Mouse (Mus musculus) midbrain, embryonic 14.5 days (tissue): Measurements from ENCODE around the gene Sgcg. TPM values are rescaled to one million over a fixed set of nuclear protein-coding genes. Genes with fewer than 3 reads are reported as not detected.

Experiments
- ATAC-seq: fragments of 200-750 bp; cut with Nextera tagmentation; 2 replicates; pipeline ENCODE4 v1.8.0; 2017; ENCODE audit warnings: moderate number of reproducible peaks, moderate library complexity; ENCODE audit not compliant: low FRiP score, low TSS enrichment
- DNase-seq: peaks from one replicate; pipeline ENCODE4 v3.0.0-alpha.2; 2015
- H3K27ac ChIP-seq: fragments of 300-500 bp; sonication (generic); replicated peaks from 2 replicates; pipeline ENCODE4 v1.5.1; 2014; ENCODE audit warnings: mild to moderate bottlenecking, low read depth, low read length, moderate library complexity
- H3K27me3 ChIP-seq: fragments of 300-500 bp; sonication (generic); 2 replicates; pipeline ENCODE4 v1.6.1; 2014; ENCODE audit warnings: low read length, control low read depth, mixed read lengths; ENCODE audit not compliant: control insufficient read depth, insufficient read depth
- H3K36me3 ChIP-seq: fragments of 300-500 bp; sonication (generic); 2 replicates; pipeline ENCODE4 v1.6.1; 2014; ENCODE audit warnings: low read length, control low read depth; ENCODE audit not compliant: control insufficient read depth, insufficient read depth
- H3K4me1 ChIP-seq: fragments of 300-500 bp; sonication (generic); 2 replicates; pipeline ENCODE4 v1.6.1; 2014; ENCODE audit warnings: mild to moderate bottlenecking, antibody characterized with exemption, low read length, control low read depth; ENCODE audit not compliant: control insufficient read depth, insufficient read depth
- H3K4me2 ChIP-seq: fragments of 300-500 bp; sonication (generic); 2 replicates; pipeline ENCODE4 v1.6.1; 2014; ENCODE audit warnings: mild to moderate bottlenecking, low read length, moderate library complexity
- H3K4me3 ChIP-seq: fragments of 300-500 bp; sonication (generic); replicated peaks from 2 replicates; pipeline ENCODE4 v1.5.1; 2014; ENCODE audit warnings: low read depth, low read length
- H3K9ac ChIP-seq: fragments of 300-500 bp; sonication (generic); replicated peaks from 2 replicates; pipeline ENCODE4 v1.6.1; 2014; ENCODE audit warnings: mild to moderate bottlenecking, low read length, moderate library complexity
- H3K9me3 ChIP-seq: fragments of 300-500 bp; sonication (generic); 2 replicates; pipeline ENCODE4 v1.6.1; 2016; ENCODE audit warnings: low read length, control low read depth, mixed read lengths; ENCODE audit not compliant: control insufficient read depth
- WGBS: fragments of 180-500 bp; shearing (Covaris S2); extraction: QIAGEN DNeasy Blood & Tissue Kit; methylation state at CpG from one replicate; pipeline ENCODE4 v1.1.7; 2014; 5-methylcytosine and 5-hydroxymethylcytosine counted together
- polyA plus RNA-seq: library from polyadenylated mRNA; unstranded; fragments of >200 nt; fragmentation: Nextera tagmentation; extraction: Ambion mirVana; gene quantifications from 2 replicates; pipeline ENCODE4 v1.2.1, GENCODE M21; 2014

Sgcg gene
- polyA plus RNA-seq, 1 experiment from 2014 or later: not detected

DNA sequence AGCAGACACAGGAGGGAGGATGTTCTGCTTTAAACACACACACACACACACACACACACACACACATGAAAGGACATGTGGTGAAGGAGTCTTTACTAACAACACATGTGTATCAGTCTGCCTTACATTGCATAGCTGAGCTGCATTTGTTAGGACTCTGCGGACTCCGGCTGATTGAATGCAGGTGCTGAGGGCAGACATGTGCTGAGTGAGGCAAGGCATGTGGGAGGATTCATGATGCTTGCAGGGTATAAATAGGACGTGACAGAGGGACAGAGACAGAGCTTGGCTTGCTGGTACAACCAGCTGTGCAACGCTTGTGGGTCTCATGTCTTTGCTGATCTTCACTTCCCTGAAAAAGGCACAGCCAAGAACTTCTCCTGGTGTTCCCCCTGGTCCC, 34.5 kb downstream of the Sgcg start:
- H3K36me3 ChIP-seq: no peaks in the 10 kb centered on the region
- no peak for ATAC-seq
- H3K9me3 ChIP-seq: no peaks in the 10 kb centered on the region
- WGBS: 82% methylated on average over 4 of the region's 4 CpGs
- DNase-seq: no peak
- H3K27ac ChIP-seq: no peak overlapping the region
- no peaks in the 10 kb centered on the region for H3K4me1 ChIP-seq
- H3K4me3 ChIP-seq: no peak overlapping the region
- H3K27me3 ChIP-seq: no peaks in the 10 kb centered on the region
- H3K9ac ChIP-seq: no peak overlapping the region
- H3K4me2 ChIP-seq: no peak overlapping the region

DNA sequence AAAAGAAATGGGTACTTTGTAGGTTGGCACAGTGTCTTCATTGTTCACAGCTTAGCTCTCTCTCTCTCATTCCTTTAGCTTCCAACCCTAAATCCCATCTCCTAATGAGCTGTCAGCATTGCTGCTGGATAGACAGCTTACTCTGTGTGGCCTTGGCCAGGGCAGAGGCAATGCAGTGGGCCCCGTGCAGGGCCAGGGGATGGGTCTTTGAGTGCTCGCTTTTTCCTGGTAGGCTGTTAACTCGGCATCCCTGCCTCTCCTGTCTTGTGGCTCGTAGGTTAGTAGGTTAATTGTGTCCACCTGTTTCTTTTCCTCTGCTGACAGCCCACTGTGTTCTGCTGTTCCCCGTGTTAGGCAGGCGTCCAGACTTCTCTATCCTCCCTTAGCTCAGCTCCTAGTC, 35.8 kb downstream of the Sgcg start:
- no peak overlapping the region for H3K27ac ChIP-seq
- H3K4me3 ChIP-seq: no peak overlapping the region
- H3K9me3 ChIP-seq: no peaks in the 10 kb centered on the region
- H3K4me1 ChIP-seq: no peaks in the 10 kb centered on the region
- no peaks in the 10 kb centered on the region for H3K27me3 ChIP-seq
- DNase-seq (peak; percentile 4), ATAC-seq (no peak)
- no peaks in the 10 kb centered on the region for H3K36me3 ChIP-seq
- H3K4me2 ChIP-seq: no peak overlapping the region
- WGBS: 64% methylated on average over 6 of the region's 6 CpGs
- no peak overlapping the region for H3K9ac ChIP-seq

DNA sequence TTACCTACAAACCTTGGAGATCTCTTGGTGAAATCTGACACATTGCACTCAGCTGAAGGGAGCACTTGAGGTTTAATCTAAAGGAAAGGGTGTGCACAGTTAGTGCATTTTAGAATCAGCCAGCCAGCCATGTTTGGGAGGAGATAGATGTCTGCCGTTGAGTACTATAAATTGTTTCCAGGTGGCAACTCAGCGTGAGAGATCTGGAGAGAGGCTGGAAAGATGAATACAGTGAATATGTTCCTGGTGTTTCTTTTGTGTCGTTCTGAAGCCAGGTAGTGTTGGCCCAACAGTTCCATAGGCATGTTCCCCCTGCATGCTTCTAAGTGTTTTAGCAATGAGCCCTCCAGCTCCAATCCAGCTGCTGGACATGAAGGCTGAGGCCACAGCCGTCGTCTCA, 37.1 kb downstream of the Sgcg start:
- H3K4me1 ChIP-seq: no peaks in the 10 kb centered on the region
- H3K27me3 ChIP-seq: no peaks in the 10 kb centered on the region
- no peak for ATAC-seq
- H3K36me3 ChIP-seq: no peaks in the 10 kb centered on the region
- no peak overlapping the region for H3K4me2 ChIP-seq
- no peak for DNase-seq
- no peaks in the 10 kb centered on the region for H3K9me3 ChIP-seq
- no peak overlapping the region for H3K9ac ChIP-seq
- 92% methylated on average over 5 of the region's 5 CpGs for WGBS
- no peak overlapping the region for H3K27ac ChIP-seq
- H3K4me3 ChIP-seq: no peak overlapping the region

DNA sequence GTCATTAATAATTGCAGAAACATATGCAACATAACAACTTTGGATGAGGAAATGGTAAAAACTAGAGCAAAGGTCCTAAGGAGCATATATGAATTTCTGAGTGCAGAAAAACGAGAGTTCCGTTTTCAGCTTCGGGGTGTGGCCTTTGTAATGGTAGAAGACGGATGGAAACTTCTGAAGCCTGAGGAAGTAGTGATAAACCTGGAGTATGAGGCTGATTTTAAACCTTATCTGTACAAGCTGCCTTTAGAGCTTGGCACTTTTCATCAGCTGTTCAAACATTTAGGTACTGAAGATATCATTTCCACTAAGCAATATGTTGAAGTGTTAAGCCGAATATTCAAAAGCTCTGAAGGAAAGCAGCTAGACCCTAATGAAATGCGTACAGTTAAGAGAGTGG, 46.5 kb downstream of the Sgcg start:
- DNase-seq (no peak), ATAC-seq (no peak)
- no peaks in the 10 kb centered on the region for H3K9me3 ChIP-seq
- H3K27me3 ChIP-seq: no peaks in the 10 kb centered on the region
- no peak overlapping the region for H3K4me3 ChIP-seq
- no peaks in the 10 kb centered on the region for H3K4me1 ChIP-seq
- H3K36me3 ChIP-seq: peaks cover 74% of the 10 kb centered on the region
- no peak overlapping the region for H3K9ac ChIP-seq
- no peak overlapping the region for H3K27ac ChIP-seq
- H3K4me2 ChIP-seq: no peak overlapping the region
- 98% methylated on average over 6 of the region's 6 CpGs for WGBS

DNA sequence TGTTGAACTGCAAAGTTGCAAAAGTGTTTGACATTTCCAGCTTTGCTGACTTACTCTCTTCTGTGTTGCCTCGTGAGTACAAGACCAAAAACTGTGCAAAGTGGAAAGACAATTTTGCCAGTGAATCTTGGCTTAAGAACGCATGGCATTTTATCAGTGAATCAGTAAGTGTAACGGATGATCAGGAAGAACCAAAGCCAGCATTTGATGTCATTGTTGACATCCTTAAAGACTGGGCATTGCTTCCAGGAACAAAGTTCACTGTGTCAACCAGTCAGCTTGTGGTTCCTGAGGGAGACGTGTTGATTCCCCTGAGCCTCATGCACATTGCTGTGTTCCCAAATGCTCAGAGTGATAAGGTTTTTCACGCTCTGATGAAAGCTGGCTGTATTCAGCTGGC, 48.2 kb downstream of the Sgcg start:
- Histone ChIP-seq H3K27ac (no peak overlapping the region), H3K4me1 (no peaks in the 10 kb centered on the region), H3K9ac (no peak overlapping the region), H3K4me2 (no peak overlapping the region), H3K36me3 (peaks cover 88% of the 10 kb centered on the region), H3K9me3 (peaks cover 9% of the 10 kb centered on the region; the same call in 1 of the 2 replicates), H3K27me3 (no peaks in the 10 kb centered on the region), H3K4me3 (no peak overlapping the region)
- DNase-seq: no peak
- no peak for ATAC-seq
- WGBS: 92% methylated on average over 5 of the region's 5 CpGs

DNA sequence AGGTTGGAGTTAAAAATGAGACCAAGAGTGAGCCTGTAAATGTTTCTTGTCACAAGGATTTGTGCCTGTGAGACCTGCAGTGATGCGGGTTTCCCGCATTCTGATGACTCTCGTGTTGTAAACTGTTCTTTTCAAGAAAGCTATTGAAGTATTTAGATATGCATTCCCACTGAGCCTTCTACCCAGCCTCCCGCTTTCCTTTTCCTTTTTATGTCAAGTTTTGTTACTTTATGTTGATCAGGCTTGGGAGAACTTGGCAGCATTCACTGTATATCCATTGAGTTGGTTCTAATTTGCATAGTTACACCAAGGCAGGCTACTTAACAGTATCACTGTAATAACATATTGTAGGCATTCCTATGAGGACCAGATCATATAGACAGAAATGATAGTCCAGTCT, 63.9 kb downstream of the Sgcg start:
- Histone ChIP-seq H3K4me3 (no peak overlapping the region), H3K27me3 (no peaks in the 10 kb centered on the region), H3K9ac (no peak overlapping the region), H3K27ac (no peak overlapping the region), H3K9me3 (no peaks in the 10 kb centered on the region), H3K4me2 (no peak overlapping the region), H3K4me1 (no peaks in the 10 kb centered on the region), H3K36me3 (peaks cover 54% of the 10 kb centered on the region)
- DNase-seq: no peak
- 39% methylated on average over 4 of the region's 4 CpGs for WGBS
- no peak for ATAC-seq

DNA sequence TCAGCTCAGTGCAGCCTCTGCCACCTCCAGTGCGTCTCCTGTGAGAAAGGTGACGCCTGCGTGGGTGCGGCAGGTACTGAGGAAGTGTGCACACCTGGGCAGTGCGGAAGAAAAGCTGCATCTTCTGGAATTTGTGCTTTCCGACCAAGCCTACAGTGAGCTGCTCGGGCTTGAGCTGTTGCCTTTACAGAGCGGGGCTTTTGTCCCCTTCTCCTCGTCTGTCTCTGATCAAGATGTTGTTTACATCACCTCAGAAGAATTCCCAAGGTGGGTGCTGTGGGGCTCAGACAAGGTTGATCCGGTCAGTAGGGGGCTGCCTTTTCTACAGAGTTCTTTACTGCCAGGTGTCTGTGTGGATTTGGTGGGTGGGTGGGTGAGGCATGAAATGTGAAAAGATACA, 66.0 kb downstream of the Sgcg start:
- DNase-seq (no peak), ATAC-seq (no peak)
- no peak overlapping the region for H3K27ac ChIP-seq
- 86% methylated on average over 10 of the region's 10 CpGs for WGBS
- peaks cover 53% of the 10 kb centered on the region for H3K36me3 ChIP-seq
- no peaks in the 10 kb centered on the region for H3K9me3 ChIP-seq
- no peak overlapping the region for H3K4me3 ChIP-seq
- no peaks in the 10 kb centered on the region for H3K27me3 ChIP-seq
- H3K4me1 ChIP-seq: no peaks in the 10 kb centered on the region
- no peak overlapping the region for H3K9ac ChIP-seq
- no peak overlapping the region for H3K4me2 ChIP-seq

DNA sequence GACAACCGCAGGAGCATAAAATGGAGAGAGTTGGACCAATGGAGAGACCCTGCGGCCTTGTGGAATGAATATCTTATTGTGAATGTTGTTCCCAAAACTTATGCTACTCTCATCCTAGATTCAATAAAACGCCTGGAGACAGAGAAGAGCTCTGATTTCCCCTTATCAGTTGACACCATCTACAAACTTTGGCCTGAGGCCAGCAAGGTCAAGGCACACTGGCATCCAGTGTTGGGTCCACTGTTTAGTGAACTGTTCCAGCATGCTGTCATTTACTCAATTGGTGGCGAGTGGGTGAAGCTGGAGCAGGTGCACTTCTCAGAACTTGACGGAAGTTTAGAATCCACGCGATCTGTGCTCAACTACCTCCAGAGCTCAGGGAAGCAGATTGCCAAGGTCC, 66.4 kb downstream of the Sgcg start:
- 92% methylated on average over 7 of the region's 7 CpGs for WGBS
- no peak overlapping the region for H3K4me2 ChIP-seq
- peaks cover 50% of the 10 kb centered on the region for H3K36me3 ChIP-seq
- no peaks in the 10 kb centered on the region for H3K27me3 ChIP-seq
- no peak overlapping the region for H3K4me3 ChIP-seq
- no peaks in the 10 kb centered on the region for H3K9me3 ChIP-seq
- DNase-seq: no peak
- no peak overlapping the region for H3K9ac ChIP-seq
- H3K27ac ChIP-seq: no peak overlapping the region
- no peaks in the 10 kb centered on the region for H3K4me1 ChIP-seq
- ATAC-seq: no peak

DNA sequence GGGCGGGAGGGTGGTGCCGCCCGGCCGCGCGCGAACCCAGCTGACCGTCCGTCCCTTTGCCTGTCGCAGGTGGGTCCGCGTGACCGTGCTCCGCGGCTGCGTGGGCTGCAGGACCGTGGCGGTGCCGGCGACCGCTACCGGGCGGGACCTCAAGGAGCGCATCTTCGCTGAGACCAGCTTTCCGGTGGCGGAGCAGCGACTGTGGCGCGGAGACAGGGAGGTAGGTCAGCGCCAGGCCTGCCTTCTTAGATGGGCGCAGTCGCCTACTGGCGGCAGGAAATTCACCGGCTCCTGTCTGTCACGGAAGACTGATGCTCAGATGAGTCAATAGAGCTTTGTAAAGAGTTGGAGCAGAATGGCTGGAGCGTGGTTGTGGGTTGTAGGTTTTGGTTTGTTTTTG, 85.1 kb downstream of the Sgcg start:
- Histone ChIP-seq H3K9me3 (no peaks in the 10 kb centered on the region), H3K27me3 (no peaks in the 10 kb centered on the region), H3K4me2 (peak overlapping the region; percentile 66), H3K9ac (peak overlapping the region; percentile 91), H3K4me3 (peak overlapping the region; percentile 85), H3K4me1 (peaks cover 13% of the 10 kb centered on the region), H3K27ac (peak overlapping the region; percentile 91), H3K36me3 (no peaks in the 10 kb centered on the region)
- under 1% methylated on average over 37 of the region's 37 CpGs for WGBS
- ATAC-seq (peak; percentile 33; the same call in 1 of the 2 replicates), DNase-seq (peak; percentile 84)
